Mouse (Mus musculus): ENCODE measurements around the gene Bnip2. TPM values are rescaled to one million over a fixed set of nuclear protein-coding genes. Genes with fewer than 3 reads are reported as not detected.

The Bnip2 gene
- 95.0 TPM for polyA plus RNA-seq (2014; fragmentation: Illumina TruSeq; extraction: RNeasy Lipid Tissue Mini Kit (QIAGEN cat#74804); ENCODE audit: low read depth, low replicate concordance)

GRCm38 (mm10) chr9:69989303-69990121 lies at the start of gene Bnip2:
TSS of gene Bnip2 (plus strand) at chr9:69989466.

GRCm38 (mm10) chr9:70012408-70012901 lies 23.2 kb downstream of the Bnip2 start, which contains the start of gene Gtf2a2:
TSS of gene Gtf2a2 (plus strand) at chr9:70012550.

GRCm38 (mm10) chr9:70037988-70038387 lies 48.7 kb downstream of the Bnip2 start, which contains the start of gene Gcnt3:
TSS of gene Gcnt3 (minus strand) at chr9:70038088.

Other genes starting within 250 kb of the Bnip2 start
- gene Foxb1, start 228.5 kb upstream of the Bnip2 start, polyA plus RNA-seq (2014; fragmentation: Illumina TruSeq; extraction: RNeasy Lipid Tissue Mini Kit (QIAGEN cat#74804); ENCODE audit: low read depth, low replicate concordance): not detected
- gene Gtf2a2, start 23.1 kb downstream of the Bnip2 start, polyA plus RNA-seq (2014; fragmentation: Illumina TruSeq; extraction: RNeasy Lipid Tissue Mini Kit (QIAGEN cat#74804); ENCODE audit: low read depth, low replicate concordance): 374 TPM
- 87.6 TPM for gene Gcnt3, start 48.6 kb downstream of the Bnip2 start, polyA plus RNA-seq (2014; fragmentation: Illumina TruSeq; extraction: RNeasy Lipid Tissue Mini Kit (QIAGEN cat#74804); ENCODE audit: low read depth, low replicate concordance)
- 0.69 TPM for gene Fam81a, start 153.1 kb downstream of the Bnip2 start, polyA plus RNA-seq (2014; fragmentation: Illumina TruSeq; extraction: RNeasy Lipid Tissue Mini Kit (QIAGEN cat#74804); ENCODE audit: low read depth, low replicate concordance)
- 44.2 TPM for gene Myo1e, start 217.9 kb downstream of the Bnip2 start, polyA plus RNA-seq (2014; fragmentation: Illumina TruSeq; extraction: RNeasy Lipid Tissue Mini Kit (QIAGEN cat#74804); ENCODE audit: low read depth, low replicate concordance)

All from sigmoid colon, adult 10 weeks (tissue).